Mouse (Mus musculus) left cerebral cortex, adult 2 months (tissue): ENCODE data around the gene Glt8d2. TPM values are rescaled to one million over a fixed set of nuclear protein-coding genes. Genes with fewer than 3 reads are reported as not detected.
A peak's percentile ranks its signal among the peaks of the same experiment; 100 is the strongest.

Experiments
- DNase-seq, 2 experiments: peaks; one replicate each; pipeline ENCODE4 v3.0.0; 2021 to 2022; ENCODE audit warnings: low spot score in 2 of 2, mixed read lengths in 1 of 2; ENCODE audit errors: extremely low spot score in 1 of 2
- H3K27ac ChIP-seq: fragments of 200-600 bp; 2 replicates; pipeline ENCODE4 v1.8.1; 2022
- H3K4me3 ChIP-seq: fragments of 200-600 bp; 2 replicates; pipeline ENCODE4 v1.8.1; 2022
- CTCF ChIP-seq: fragments of 200-600 bp; IDR thresholded peaks from 2 replicates; pipeline ENCODE4 v1.8.1; 2022; ENCODE audit warnings: antibody characterized with exemption, mild to moderate bottlenecking, moderate library complexity
- intact Hi-C: fragments of 180-260 bp; cut with DNase I; formaldehyde crosslinking; loops from one replicate; pipeline ENCODE4 v1.15.1; 2025
- long read RNA-seq, 2 experiments: library from polyadenylated mRNA; stranded (forward); transcript quantifications; one replicate each; pipeline ENCODE4 v2.0.0; 2021; ENCODE audit warnings: borderline mapping rate in 2 of 2
- total RNA-seq, 2 experiments: library from RNA; stranded (reverse); gene quantifications; 2 replicates each; pipeline ENCODE4 v1.2.3; 2021

Gene Glt8d2
- total RNA-seq: 10 to 100 TPM; 22.4 to 26.6 TPM
- long read RNA-seq, experiment 1, transcript Glt8d2-201 (10 exons, 2,153 nt): major isoform, 20 of 25 reads
- long read RNA-seq, experiment 1, partial matches to known transcripts: 0 of 25 reads
- long read RNA-seq, experiment 1, other reads (novel, unspliced or antisense): 3 of 25 reads
- long read RNA-seq, experiment 2, transcript Glt8d2-201 (10 exons, 2,153 nt): major isoform, 8 of 11 reads
- long read RNA-seq, experiment 2, partial matches to known transcripts: 1 of 11 reads
- long read RNA-seq, experiment 2, other reads (novel, unspliced or antisense): 1 of 11 reads

DNA sequence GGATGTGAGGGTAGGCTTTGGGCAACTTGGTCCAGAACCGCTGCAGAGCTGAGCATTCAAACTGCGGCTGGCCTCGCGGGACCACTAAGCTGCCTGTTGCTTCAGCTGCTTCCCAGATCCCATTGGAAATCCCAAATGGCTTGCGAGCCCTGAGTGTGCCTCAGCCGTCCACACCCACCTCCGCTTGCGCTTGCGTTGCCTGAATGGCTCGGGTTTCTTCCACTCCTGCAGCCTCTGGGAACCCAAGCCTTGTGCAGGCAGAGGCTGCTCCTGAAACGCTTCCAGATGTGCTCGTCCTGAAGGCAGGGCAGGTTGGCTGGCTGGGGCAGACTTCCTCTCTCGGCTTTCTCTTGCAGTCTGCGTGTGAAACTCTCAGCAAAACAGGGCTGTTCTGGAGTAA is at the start of gene Glt8d2:
TSS of gene Glt8d2 (minus strand) at position 157 of the 400 bp plus-strand sequence.
- intact Hi-C loops: loop anchor here (5.0 kb wide), 1 partner anchor 58 kb away; no protein-coding TSS in a partner anchor
- DNase-seq: peak; percentile 37 to 69
- no peak for TF ChIP-seq CTCF
- peak within 1 kb of the TSS; percentile 81 for H3K27ac ChIP-seq
- peak within 1 kb of the TSS; percentile 48 for H3K4me3 ChIP-seq

DNA sequence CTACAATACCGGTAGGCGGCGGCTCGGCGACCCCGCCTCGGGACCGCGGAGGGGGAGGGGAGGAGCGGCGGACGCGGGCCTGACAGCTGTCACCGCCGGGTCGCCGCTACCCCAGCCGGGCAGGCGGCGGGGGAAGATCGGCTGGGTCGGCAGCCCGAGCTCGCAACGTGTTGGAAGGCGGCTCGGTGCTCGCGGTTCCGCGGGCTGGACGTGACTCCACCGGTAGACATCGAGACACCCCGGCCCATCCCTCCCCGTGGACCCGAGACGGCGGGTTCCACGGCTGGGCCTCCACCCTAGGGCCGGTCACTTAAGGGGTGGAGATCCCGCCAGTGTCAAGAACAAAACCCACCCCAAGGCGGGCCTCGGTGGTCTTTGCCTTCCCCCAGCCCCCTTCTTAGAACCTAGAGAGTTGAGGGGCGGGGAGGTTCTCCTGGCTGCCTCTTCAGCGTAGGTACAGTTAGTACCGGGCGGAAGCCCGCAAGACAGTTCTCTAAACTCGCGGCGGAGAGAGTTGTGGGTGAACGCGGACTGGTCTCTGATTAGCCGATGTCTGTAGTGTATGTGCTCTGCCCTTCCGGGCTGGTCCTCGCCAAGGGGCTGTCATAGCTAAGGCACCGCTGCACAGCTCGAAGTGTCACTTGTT is 9.0 kb upstream of the Glt8d2 start:
- intact Hi-C loops: loop anchor here (2.0 kb wide), 1 partner anchor 37 kb away; no protein-coding TSS in a partner anchor
- TF ChIP-seq CTCF: no peak
- Histone ChIP-seq H3K4me3 (peak overlapping the region; percentile 83), H3K27ac (peak overlapping the region; percentile 89)
- no peak for DNase-seq

DNA sequence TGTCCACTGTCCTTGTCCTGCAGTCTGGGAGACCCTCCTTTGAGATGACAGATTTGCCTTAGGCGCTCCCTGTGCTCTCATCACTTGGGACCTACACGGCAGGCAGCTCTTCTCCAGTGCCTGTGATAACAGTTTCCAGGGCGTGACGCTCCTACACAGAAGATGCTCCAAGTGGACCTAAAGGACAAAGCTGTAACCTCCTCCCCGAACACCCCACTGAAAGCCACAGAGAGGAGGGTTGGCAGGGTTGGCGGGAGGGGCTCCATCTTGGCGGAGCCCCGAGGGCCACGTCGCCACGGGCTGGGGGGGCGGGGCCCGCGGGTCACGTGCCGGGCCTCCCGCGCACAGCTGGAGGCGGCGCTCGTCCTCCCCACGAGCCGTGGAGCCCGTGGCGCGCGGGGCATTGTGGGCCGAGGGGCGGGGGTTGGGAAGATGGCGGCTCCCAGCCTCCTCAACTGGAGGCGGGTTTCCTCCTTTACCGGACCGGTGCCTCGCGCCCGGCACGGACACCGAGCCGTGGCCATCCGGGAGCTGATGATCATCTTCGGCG is 8.3 kb upstream of the Glt8d2 start:
- peak overlapping the region; percentile 83 for H3K4me3 ChIP-seq
- TF ChIP-seq CTCF: no peak
- DNase-seq: peak; percentile 90 to 94
- intact Hi-C loops: loop anchor here (2.0 kb wide), 1 partner anchor 36 kb away; no protein-coding TSS in a partner anchor
- H3K27ac ChIP-seq: peak overlapping the region; percentile 89

DNA sequence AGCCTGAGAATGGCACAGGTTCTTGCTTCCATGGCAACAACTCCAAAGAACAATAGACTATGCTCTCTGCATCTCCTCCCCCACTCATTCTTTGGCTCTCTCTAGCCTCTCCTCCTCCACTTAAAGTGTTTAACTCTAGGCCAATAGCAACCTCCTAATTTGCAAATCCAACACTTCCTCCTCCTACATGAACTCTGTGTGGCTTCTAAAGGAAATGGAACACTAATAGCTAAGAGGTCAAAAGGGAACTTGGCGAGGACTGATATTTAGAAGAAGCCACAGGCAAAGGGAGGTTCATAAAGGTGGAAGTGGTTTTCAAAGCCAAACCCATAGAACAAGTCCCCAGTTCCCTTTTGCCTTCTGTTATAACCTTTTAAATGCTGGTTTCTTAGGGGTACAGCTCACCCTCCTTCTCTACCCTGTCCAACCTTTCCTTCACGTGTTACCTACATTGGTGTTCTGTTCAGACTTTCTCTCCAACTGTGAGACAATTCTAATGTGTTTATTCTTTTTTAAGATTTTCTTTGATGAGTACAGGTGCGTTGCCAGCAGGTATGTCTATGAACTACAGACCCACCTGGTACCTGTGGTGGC is 7.0 kb upstream of the Glt8d2 start:
- no peak for DNase-seq
- intact Hi-C loops: no loop called here
- no peak for TF ChIP-seq CTCF
- no peak overlapping the region for H3K27ac ChIP-seq
- no peak overlapping the region for H3K4me3 ChIP-seq

DNA sequence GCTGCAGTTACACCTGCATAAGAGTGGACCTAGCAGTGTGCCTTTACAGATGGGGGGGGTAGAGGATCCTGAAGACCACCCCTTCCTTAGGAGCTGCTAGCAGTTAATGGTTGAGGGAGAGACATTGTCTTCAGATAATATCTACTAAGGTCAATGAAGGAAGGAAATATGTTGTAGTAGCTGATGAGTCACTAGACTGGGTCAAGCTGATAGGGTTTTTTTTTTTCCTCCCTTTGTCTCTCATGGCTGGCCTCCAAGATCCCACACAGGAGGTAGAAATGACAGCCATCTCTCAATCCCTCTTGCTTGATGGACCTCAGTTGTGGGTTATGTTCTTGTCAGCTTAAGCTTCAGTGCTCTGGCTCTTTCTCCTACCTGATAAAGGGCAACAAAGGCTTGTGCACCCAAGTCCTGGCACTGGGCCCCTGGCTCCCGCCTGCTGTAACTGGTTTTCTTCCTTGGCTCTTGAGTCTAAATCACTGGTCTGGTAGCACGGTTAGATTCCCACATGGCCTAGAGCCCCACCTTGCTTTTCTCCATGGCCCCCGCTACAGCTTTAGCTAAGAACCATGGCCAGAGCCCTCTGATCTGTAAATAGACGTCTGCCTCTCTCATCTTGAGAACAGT is 6.1 kb upstream of the Glt8d2 start:
- no peak overlapping the region for H3K4me3 ChIP-seq
- H3K27ac ChIP-seq: no peak overlapping the region
- TF ChIP-seq CTCF: no peak
- no peak for DNase-seq
- intact Hi-C loops: no loop called here

DNA sequence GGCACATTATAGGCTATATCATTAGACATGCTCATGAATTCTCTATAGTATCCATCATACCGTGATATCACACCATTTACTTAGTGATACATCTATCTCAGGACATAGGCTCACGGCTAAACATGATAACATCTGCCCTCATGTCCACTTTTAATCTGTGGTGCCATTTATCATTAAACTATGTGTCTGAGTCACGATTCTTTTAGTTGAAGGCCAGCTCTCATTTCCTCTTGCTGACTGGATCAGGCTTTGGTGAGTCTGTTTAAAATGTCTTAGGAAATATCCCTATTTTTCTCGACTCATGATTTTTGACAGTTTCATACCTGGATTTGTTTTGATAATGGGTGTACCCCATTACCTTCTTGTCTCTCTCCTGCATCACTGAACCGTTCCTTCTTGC is 5.5 kb upstream of the Glt8d2 start, which contains the start of gene Hcfc2:
TSS of gene Hcfc2 (plus strand) at position 205 of the 400 bp plus-strand sequence.
- TF ChIP-seq CTCF: no peak
- no peak for DNase-seq
- intact Hi-C loops: no loop called here
- H3K27ac ChIP-seq: no peak within 1 kb of the TSS
- H3K4me3 ChIP-seq: no peak within 1 kb of the TSS

DNA sequence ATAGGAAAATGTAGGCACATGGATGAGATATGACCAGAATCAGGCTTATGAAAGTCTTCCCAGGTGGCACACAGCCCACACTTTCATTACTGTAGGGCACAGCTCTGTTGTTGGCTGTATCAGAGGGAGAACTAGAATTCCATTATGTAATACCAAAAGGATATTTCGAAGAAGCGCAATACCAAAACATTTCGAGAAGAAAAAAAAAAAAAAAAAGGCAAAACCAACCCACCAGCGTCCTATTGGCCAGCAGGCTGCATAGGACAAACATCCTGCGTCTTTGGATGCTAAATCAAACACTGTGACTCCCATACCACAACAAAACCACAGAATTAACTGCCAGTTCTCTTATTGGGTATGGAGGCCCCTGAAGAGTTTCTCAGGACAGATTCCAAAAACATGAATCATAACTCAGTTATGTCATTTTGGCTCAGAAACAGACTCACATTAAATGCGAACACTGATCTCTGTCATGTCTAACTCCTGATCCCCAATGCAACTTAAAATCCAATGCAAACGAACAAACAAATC is 704 bp downstream of the Glt8d2 start:
- Histone ChIP-seq H3K4me3 (peak overlapping the region; percentile 48), H3K27ac (peak overlapping the region; percentile 81)
- no peak for TF ChIP-seq CTCF
- intact Hi-C loops: loop anchor here (1.0 to 5.0 kb wide), 2 partner anchors 8 to 57 kb away; no protein-coding TSS in a partner anchor
- DNase-seq: no peak

DNA sequence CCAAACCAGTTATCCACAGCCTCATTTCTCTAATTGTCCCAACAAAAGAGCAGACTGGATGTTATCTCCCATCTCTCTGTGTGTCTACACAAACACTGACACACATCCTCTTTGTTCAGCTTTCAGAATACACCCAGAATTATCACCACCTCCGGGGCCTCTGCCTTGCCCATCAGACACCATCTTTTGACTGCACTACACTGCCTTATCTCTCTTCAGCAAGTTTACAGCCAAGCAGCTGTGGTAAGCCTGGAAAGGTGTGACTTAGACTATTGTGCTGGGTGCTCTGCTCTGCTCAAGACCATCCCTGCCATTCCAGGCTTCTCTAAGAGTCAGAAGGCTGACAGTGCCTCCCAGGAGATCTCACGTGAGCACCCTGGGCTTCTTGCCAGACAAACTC is 5.0 kb downstream of the Glt8d2 start:
- TF ChIP-seq CTCF: no peak
- no peak overlapping the region for H3K4me3 ChIP-seq
- H3K27ac ChIP-seq: no peak overlapping the region
- intact Hi-C loops: no loop called here
- DNase-seq: no peak

DNA sequence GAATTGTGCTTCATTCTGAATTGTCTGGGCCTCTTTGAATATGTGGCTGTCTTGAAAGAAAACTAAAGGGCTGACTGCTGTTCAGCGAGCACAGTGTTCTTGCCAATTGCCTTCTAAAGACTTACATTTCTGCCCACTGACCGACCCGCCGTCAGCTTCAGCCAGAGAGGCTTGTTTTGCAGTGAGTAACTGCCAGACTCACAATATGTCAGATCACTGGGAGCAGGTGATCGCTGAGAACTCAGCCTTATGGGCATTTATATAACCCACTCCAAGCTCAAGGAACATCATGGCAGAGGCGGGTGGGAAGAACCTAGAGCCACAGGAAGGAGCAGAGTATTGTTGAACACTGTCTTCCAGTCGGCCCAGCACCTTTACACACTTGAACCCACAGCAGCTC is 8.8 kb downstream of the Glt8d2 start:
- intact Hi-C loops: loop anchor here (1.0 kb wide), 2 partner anchors 8 to 19 kb away; no protein-coding TSS in a partner anchor
- Histone ChIP-seq H3K4me3 (no peak overlapping the region), H3K27ac (peak overlapping the region; percentile 88)
- DNase-seq: peak in 1 of 2 experiments; percentile 42
- TF ChIP-seq CTCF: no peak

DNA sequence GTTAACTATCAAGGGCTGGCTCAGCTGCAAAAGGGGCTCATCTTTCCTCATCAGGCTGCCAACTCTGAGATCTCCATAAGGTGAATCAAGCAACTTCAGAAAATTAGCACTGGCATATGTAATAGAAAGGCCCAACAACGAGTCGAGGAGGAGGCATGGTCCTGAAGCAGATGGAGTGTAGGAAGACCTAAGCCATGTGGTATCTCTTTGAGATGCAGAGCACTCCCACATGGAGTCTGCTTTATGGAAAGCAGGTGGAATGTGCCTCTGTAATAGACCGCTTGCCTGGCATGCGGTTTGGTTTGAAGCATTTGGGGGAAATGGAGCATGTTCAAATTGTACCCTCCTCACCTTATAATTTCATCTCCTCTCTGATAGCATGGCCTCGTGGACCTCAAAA is 9.7 kb downstream of the Glt8d2 start:
- intact Hi-C loops: loop anchor here (1.0 kb wide), 2 partner anchors 9 to 18 kb away; no protein-coding TSS in a partner anchor

DNA sequence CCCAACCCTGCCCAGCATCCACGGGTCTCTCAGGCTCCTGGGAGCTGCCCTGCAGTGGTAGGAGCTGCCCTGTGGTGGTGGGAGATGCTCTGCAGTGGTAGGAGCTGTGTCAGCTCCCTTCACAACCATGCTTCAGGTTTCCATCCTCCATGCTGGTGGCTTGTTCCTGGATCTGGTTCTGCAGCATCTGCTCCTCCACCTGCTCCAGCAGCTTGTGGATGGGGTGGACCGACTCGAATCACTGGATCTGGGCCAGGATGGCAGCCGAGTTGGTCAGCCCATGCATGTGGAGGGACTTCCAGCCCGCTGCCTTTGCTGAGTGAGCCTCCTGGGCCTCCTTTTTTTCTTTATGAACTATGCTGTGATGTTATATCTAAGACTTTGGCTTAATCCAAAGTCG is 13.5 kb downstream of the Glt8d2 start:
- Histone ChIP-seq H3K4me3 (no peak overlapping the region), H3K27ac (peak overlapping the region; percentile 38)
- no peak for TF ChIP-seq CTCF
- intact Hi-C loops: no loop called here
- DNase-seq: peak in 1 of 2 experiments; percentile 62

More for the DNA sequence above, 9.7 kb downstream of the Glt8d2 start:
- no peak for TF ChIP-seq CTCF
- peak; percentile 33 to 48 for DNase-seq
- no peak overlapping the region for H3K4me3 ChIP-seq
- peak overlapping the region; percentile 88 for H3K27ac ChIP-seq
